Mouse (Mus musculus): ENCODE measurements around the gene Tmprss11f.
"Not testable (repeated sequence)": the region's sequence is repeated elsewhere in the genome, so short reads cannot be mapped to it uniquely, and the experiment has no call there.

Gene Tmprss11f

GRCm38 (mm10) chr5:86632324-86632723 is at the start of gene Tmprss11f:
Tmprss11f (minus strand) TSS chr5:86632424.
- CTCF ChIA-PET = no interaction called here

GRCm38 (mm10) chr5:86676262-86676661 is 44.0 kb upstream of the Tmprss11f start, which contains the start of gene Tmprss11b:
Tmprss11b (minus strand) TSS chr5:86676362.
- CTCF ChIA-PET = no interaction called here

GRCm38 (mm10) chr5:86649185-86649584 is 17.0 kb upstream of the Tmprss11f start:
- CTCF ChIA-PET = not testable (repeated sequence)

GRCm38 (mm10) chr5:86640795-86641194 is 8.6 kb upstream of the Tmprss11f start:
- CTCF ChIA-PET = no interaction called here

- CTCF ChIA-PET = no interaction called here
Observed at GRCm38 (mm10) chr5:86630700-86631099, 1.5 kb downstream of the Tmprss11f start.

- CTCF ChIA-PET = no interaction called here
Observed at GRCm38 (mm10) chr5:86621778-86622177, 10.4 kb downstream of the Tmprss11f start.

GRCm38 (mm10) chr5:86585896-86586295 is 46.3 kb downstream of the Tmprss11f start:
- CTCF ChIA-PET = no interaction called here

- CTCF ChIA-PET = no interaction called here
Observed at GRCm38 (mm10) chr5:86582618-86583017, 49.6 kb downstream of the Tmprss11f start.

- CTCF ChIA-PET = no interaction called here
Observed at GRCm38 (mm10) chr5:86581998-86582397, 50.2 kb downstream of the Tmprss11f start.

- CTCF ChIA-PET = not testable (repeated sequence)
Observed at GRCm38 (mm10) chr5:86578761-86579160, 53.5 kb downstream of the Tmprss11f start.

GRCm38 (mm10) chr5:86546693-86547092 is 85.5 kb downstream of the Tmprss11f start:
- CTCF ChIA-PET = no interaction called here

GRCm38 (mm10) chr5:86540601-86541000 is 91.6 kb downstream of the Tmprss11f start:
- CTCF ChIA-PET = no interaction called here

- CTCF ChIA-PET = no interaction called here
Observed at GRCm38 (mm10) chr5:86528725-86529124, 103.5 kb downstream of the Tmprss11f start.

- CTCF ChIA-PET = no interaction called here
Observed at GRCm38 (mm10) chr5:86518500-86518899, 113.7 kb downstream of the Tmprss11f start, which contains the start of gene Tmprss11g. Tmprss11g (minus strand) TSS chr5:86518600.

- CTCF ChIA-PET = no interaction called here
Observed at GRCm38 (mm10) chr5:86511538-86511937, 120.7 kb downstream of the Tmprss11f start.

GRCm38 (mm10) chr5:86493453-86493852 is 138.8 kb downstream of the Tmprss11f start:
- CTCF ChIA-PET = no interaction called here

- CTCF ChIA-PET = no interaction called here
Observed at GRCm38 (mm10) chr5:86482562-86482961, 149.7 kb downstream of the Tmprss11f start.

GRCm38 (mm10) chr5:86482031-86482430 is 150.2 kb downstream of the Tmprss11f start:
- CTCF ChIA-PET = no interaction called here

GRCm38 (mm10) chr5:86473859-86474258 is 158.4 kb downstream of the Tmprss11f start:
- CTCF ChIA-PET = no interaction called here
